Mouse (Mus musculus) CH12.LX (cell line): ENCODE measurements around the gene Rab23. TPM values are rescaled to one million over a fixed set of nuclear protein-coding genes. Genes with fewer than 3 reads are reported as not detected.

ENCODE experiments used
- DNase-seq: peaks from one replicate; pipeline ENCODE4 v3.0.0-alpha.2; 2013; ENCODE audit errors: extremely low read depth
- H3K27ac ChIP-seq: 2 replicates; pipeline ENCODE4 v1.5.1; 2012; ENCODE audit warnings: low read depth, mild to moderate bottlenecking, control low read depth, moderate library complexity; ENCODE audit not compliant: insufficient read depth
- H3K27me3 ChIP-seq: replicated peaks from 2 replicates; pipeline ENCODE3; 2012; ENCODE audit warnings: inconsistent platforms
- H3K36me3 ChIP-seq, 2 experiments: replicated peaks in 1 of 2; 2 replicates each; pipeline versions ENCODE3 to v1.6.1; 2012; ENCODE audit warnings: inconsistent platforms in 1 of 2, low read length in 1 of 2, mild to moderate bottlenecking in 1 of 2, mixed read lengths in 1 of 2, moderate library complexity in 1 of 2; ENCODE audit not compliant: control insufficient read depth in 1 of 2, insufficient read depth in 1 of 2
- H3K4me1 ChIP-seq, 2 experiments: 2 replicates each; pipeline ENCODE4 v1.6.1; 2012; ENCODE audit warnings: inconsistent platforms in 1 of 2, moderate library complexity in 1 of 2; ENCODE audit not compliant: insufficient read depth in 2 of 2, control insufficient read depth in 1 of 2
- H3K4me2 ChIP-seq: 2 replicates; pipeline ENCODE4 v1.6.1; 2012; ENCODE audit warnings: low read depth, mild to moderate bottlenecking, control low read depth; ENCODE audit not compliant: poor library complexity, insufficient read depth, severe bottlenecking
- H3K4me3 ChIP-seq, 3 experiments: fragments of 150-350 bp in 1 of 3; sonication (generic) in 1 of 3; replicated peaks in 1 of 3; 2 replicates each; pipeline versions ENCODE3 to v1.5.1; 2011 to 2012; ENCODE audit warnings: low read depth in 2 of 3, low read length in 2 of 3, mild to moderate bottlenecking in 2 of 3, moderate library complexity in 2 of 3, control low read depth in 1 of 3, improper control_type of control experiment in 1 of 3, inconsistent platforms in 1 of 3, mixed read lengths in 1 of 3; ENCODE audit not compliant: poor library complexity in 1 of 3
- H3K79me2 ChIP-seq: replicated peaks from 2 replicates; pipeline ENCODE4 v1.6.1; 2012; ENCODE audit warnings: mild to moderate bottlenecking, moderate library complexity; ENCODE audit not compliant: control insufficient read depth, poor library complexity, insufficient read depth, severe bottlenecking; ENCODE audit errors: extremely low read depth
- H3K9ac ChIP-seq: 2 replicates; pipeline ENCODE4 v1.6.1; 2012; ENCODE audit warnings: low read depth, mild to moderate bottlenecking, control low read depth, moderate library complexity; ENCODE audit not compliant: insufficient read depth
- H3K9me3 ChIP-seq: replicated peaks from 2 replicates; pipeline ENCODE3; 2012; ENCODE audit warnings: low read length, inconsistent platforms, mixed read lengths
- CHD1 ChIP-seq: IDR thresholded peaks from 2 replicates; pipeline ENCODE4 v1.6.1; 2012; ENCODE audit warnings: low read depth, low read length, improper control_type of control experiment, inconsistent platforms
- CHD2 ChIP-seq: IDR thresholded peaks from 2 replicates; pipeline ENCODE4 v1.6.1; 2011; ENCODE audit warnings: low read length, improper control_type of control experiment
- CTCF ChIP-seq, 2 experiments: IDR thresholded peaks in 1 of 2; conservative IDR thresholded peaks in 1 of 2; 2 replicates each; pipeline ENCODE4 v1.5.1; 2011 to 2012; ENCODE audit warnings: low read depth in 2 of 2, low read length in 2 of 2, improper control_type of control experiment in 1 of 2, inconsistent platforms in 1 of 2, mild to moderate bottlenecking in 1 of 2, moderate library complexity in 1 of 2
- E2F4 ChIP-seq: IDR thresholded peaks from 2 replicates; pipeline ENCODE4 v1.6.1; 2011; ENCODE audit warnings: low read depth, low read length, improper control_type of control experiment; ENCODE audit not compliant: insufficient replicate concordance
- ELF1 ChIP-seq: IDR thresholded peaks from 2 replicates; pipeline ENCODE4 v1.6.1; 2014; ENCODE audit warnings: low read depth, mild to moderate bottlenecking, inconsistent platforms, low read length, improper control_type of control experiment
- EP300 ChIP-seq: IDR thresholded peaks from 2 replicates; pipeline ENCODE4 v1.6.1; 2011; ENCODE audit warnings: low read length, improper control_type of control experiment
- HCFC1 ChIP-seq: IDR thresholded peaks from 2 replicates; pipeline ENCODE4 v1.6.1; 2012; ENCODE audit warnings: low read depth, mild to moderate bottlenecking, inconsistent platforms, low read length, improper control_type of control experiment
- IRF4 ChIP-seq: IDR thresholded peaks from 2 replicates; pipeline ENCODE4 v1.6.1; 2014; ENCODE audit warnings: low read depth, mild to moderate bottlenecking, inconsistent platforms, low read length, improper control_type of control experiment
- JUN ChIP-seq: IDR thresholded peaks from 2 replicates; pipeline ENCODE4 v1.6.1; 2011; ENCODE audit warnings: low read depth, mild to moderate bottlenecking, low read length, improper control_type of control experiment, moderate library complexity; ENCODE audit not compliant: insufficient read depth
- JUND ChIP-seq: conservative IDR thresholded peaks from 2 replicates; pipeline ENCODE4 v1.6.1; 2011; ENCODE audit warnings: low read depth, low read length, improper control_type of control experiment
- MAX ChIP-seq: IDR thresholded peaks from 2 replicates; pipeline ENCODE4 v1.6.1; 2011; ENCODE audit warnings: low read length, improper control_type of control experiment
- MAZ ChIP-seq: IDR thresholded peaks from 2 replicates; pipeline ENCODE4 v1.6.1; 2012; ENCODE audit warnings: low read depth, mild to moderate bottlenecking, inconsistent platforms, low read length, improper control_type of control experiment, moderate library complexity
- MEF2A ChIP-seq: IDR thresholded peaks from 2 replicates; pipeline ENCODE4 v1.6.1; 2014; ENCODE audit warnings: low read depth, mild to moderate bottlenecking, inconsistent platforms, low read length, improper control_type of control experiment, borderline replicate concordance
- NELFE ChIP-seq: IDR thresholded peaks from 2 replicates; pipeline ENCODE4 v1.6.1; 2011; ENCODE audit warnings: low read depth, low read length, improper control_type of control experiment
- NRF1 ChIP-seq: IDR thresholded peaks from 2 replicates; pipeline ENCODE4 v1.6.1; 2014; ENCODE audit warnings: low read depth, mild to moderate bottlenecking, inconsistent platforms, low read length, improper control_type of control experiment, moderate library complexity
- POLR2A ChIP-seq: IDR thresholded peaks from 2 replicates; pipeline ENCODE4 v1.6.1; 2011; ENCODE audit warnings: low read depth, mild to moderate bottlenecking, improper control_type of control experiment, low read length
- POLR2AphosphoS2 ChIP-seq: IDR thresholded peaks from 2 replicates; pipeline ENCODE4 v1.6.1; 2011; ENCODE audit warnings: low read depth, low read length, improper control_type of control experiment
- SMC3 ChIP-seq: IDR thresholded peaks from 2 replicates; pipeline ENCODE4 v1.6.1; 2011; ENCODE audit warnings: low read depth, low read length, improper control_type of control experiment
- USF1 ChIP-seq: IDR thresholded peaks from 2 replicates; pipeline ENCODE4 v1.6.1; 2014; ENCODE audit warnings: low read depth, mild to moderate bottlenecking, inconsistent platforms, low read length, improper control_type of control experiment
- ZC3H11A ChIP-seq: IDR thresholded peaks from 2 replicates; pipeline ENCODE4 v1.6.1; 2012; ENCODE audit warnings: low read depth, mild to moderate bottlenecking, inconsistent platforms, low read length, improper control_type of control experiment
- ZKSCAN1 ChIP-seq: IDR thresholded peaks from 2 replicates; pipeline ENCODE4 v1.6.1; 2012; ENCODE audit warnings: low read depth, inconsistent platforms, low read length, improper control_type of control experiment, borderline replicate concordance
- ZNF384 ChIP-seq: IDR thresholded peaks from 2 replicates; pipeline ENCODE4 v1.6.1; 2012; ENCODE audit warnings: low read depth, low read length, improper control_type of control experiment, inconsistent platforms
- dilution Hi-C: fragments of 300-500 bp; cut with MboI; formaldehyde crosslinking; loops from 2 replicates; pipeline ENCODE4 v1.14.3; 2020; ENCODE audit warnings: low sequenced_read_pairs; ENCODE audit not compliant: extremely low pct_unique_long_range_greater_than_20kb, extremely low pct_ligation_motif_present
- in situ Hi-C: fragments of 300-500 bp; cut with MboI; formaldehyde crosslinking; loops from 3 replicates; pipeline ENCODE4 v1.14.3; 2019; ENCODE audit warnings: low sequenced_read_pairs, low pct_ligation_motif_present, low pct_unique_long_range_greater_than_20kb, mixed read lengths
- polyA plus RNA-seq: library from polyadenylated mRNA; unstranded; fragments of >175 nt; gene quantifications from 2 replicates; pipeline ENCODE4 v1.2.1, GENCODE M21; 2012; ENCODE audit warnings: low read depth; ENCODE audit not compliant: insufficient read length
- total RNA-seq, 2 experiments: library from RNA; depleted of rRNA; stranded (reverse); fragments of 300-350 nt in 1 of 2; fragments of >200 nt in 1 of 2; gene quantifications; 2 replicates each; pipeline ENCODE4 v1.2.3; 2012 to 2014

Gene Rab23
- total and polyA plus RNA-seq, 3 experiments = 5.8 to 17.6 (median 6.7) TPM

DNA sequence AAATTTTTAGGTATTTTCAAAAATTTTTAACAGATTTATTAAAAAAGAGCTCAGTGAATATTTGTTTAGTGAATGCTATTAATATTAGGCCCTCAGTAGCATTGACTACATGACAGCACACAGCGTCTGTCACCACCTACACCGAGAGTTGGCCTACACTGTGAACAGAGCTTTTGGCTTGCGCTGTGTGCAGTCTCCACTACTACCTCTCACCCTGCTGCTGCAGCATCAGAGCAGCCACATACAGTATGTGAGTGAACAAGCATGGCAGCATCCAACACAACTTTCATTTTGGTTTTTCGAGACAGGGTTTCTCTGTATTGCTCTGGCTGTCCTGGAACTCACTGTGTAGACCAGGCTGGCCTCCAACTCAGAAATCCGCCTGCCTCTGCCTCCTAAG, 64.9 kb downstream of the Rab23 start:
- in situ Hi-C loops (no loop called here), dilution Hi-C loops (no loop called here)
- Histone ChIP-seq H3K4me2 (no peak overlapping the region), H3K4me1 (peaks cover 0 to 15% of the 10 kb centered on the region in 2 experiments; a peak in 2 of 4 replicates), H3K79me2 (no peaks in the 10 kb centered on the region), H3K9me3 (no peaks in the 10 kb centered on the region), H3K27ac (no peak overlapping the region), H3K9ac (no peak overlapping the region), H3K36me3 (peaks cover 12 to 41% of the 10 kb centered on the region in 2 experiments), H3K4me3 (no peak overlapping the region), H3K27me3 (no peaks in the 10 kb centered on the region)
- DNase-seq = no peak
- TF ChIP-seq SMC3 (no peak), NELFE (no peak), CHD2 (no peak), MAZ (no peak), ZKSCAN1 (no peak), USF1 (no peak), CHD1 (no peak), ZNF384 (no peak), MAX (no peak), CTCF (conservative IDR thresholded peaks at IDR 0.05 in 1 of 2, IDR thresholded peaks at IDR 0.05 in 1 of 2; ENCODE audit: low read depth in 2 of 2, low read length in 2 of 2) (no peak), E2F4 (no peak), JUND (no peak), ZC3H11A (no peak), POLR2A (no peak), MEF2A (no peak), ELF1 (no peak), NRF1 (no peak), EP300 (no peak)

DNA sequence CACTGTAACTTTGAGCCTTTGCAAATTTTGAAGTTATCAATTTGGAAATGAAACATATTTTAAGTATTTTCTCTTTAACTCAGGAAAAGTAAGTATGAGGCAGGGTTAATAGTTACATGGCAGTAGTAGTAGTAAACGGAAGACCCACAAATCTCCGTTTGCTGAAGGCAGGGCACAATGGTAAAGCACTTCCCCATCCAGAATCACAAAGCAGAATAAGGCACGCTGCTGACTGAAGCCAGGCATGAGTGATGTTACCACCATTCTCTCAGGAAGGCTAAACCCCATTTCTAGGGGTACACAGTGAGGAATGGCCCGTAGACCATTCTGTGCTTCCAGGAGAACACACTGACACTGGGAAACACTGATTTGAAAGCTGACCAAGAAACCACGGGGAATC, 68.4 kb downstream of the Rab23 start:
- H3K4me1 ChIP-seq = peaks cover 0 to 15% of the 10 kb centered on the region in 2 experiments; a peak in 2 of 4 replicates

More for the DNA sequence above, 68.4 kb downstream of the Rab23 start:
- no peak for TF ChIP-seq ZKSCAN1
- TF ChIP-seq HCFC1 = no peak
- TF ChIP-seq EP300 = no peak
- no peak for TF ChIP-seq POLR2AphosphoS2
- TF ChIP-seq IRF4 = no peak
- TF ChIP-seq ZNF384 = no peak
- TF ChIP-seq CHD1 = no peak
- no peak for TF ChIP-seq POLR2A
- no peak for TF ChIP-seq JUN
- TF ChIP-seq NRF1 = no peak
- TF ChIP-seq, all 38 proteins: peak for 0
- no peaks in the 10 kb centered on the region for H3K79me2 ChIP-seq
- dilution Hi-C loops (no loop called here), in situ Hi-C loops (no loop called here)
- no peak overlapping the region for H3K4me3 ChIP-seq
- H3K9ac ChIP-seq = no peak overlapping the region
- DNase-seq = no peak
- no peaks in the 10 kb centered on the region for H3K27me3 ChIP-seq
- H3K27ac ChIP-seq = no peak overlapping the region
- H3K9me3 ChIP-seq = no peaks in the 10 kb centered on the region
- H3K36me3 ChIP-seq = peaks cover 6 to 37% of the 10 kb centered on the region in 2 experiments
- H3K4me2 ChIP-seq = no peak overlapping the region
